Mouse (Mus musculus) MEL (cell line): ENCODE measurements around the gene Mapk10. TPM values are rescaled to one million over a fixed set of nuclear protein-coding genes. Genes with fewer than 3 reads are reported as not detected.

ENCODE experiments used
- DNase-seq: peaks from one replicate; pipeline ENCODE4 v3.0.0; 2011; ENCODE audit warnings: low read depth, low spot score
- H3K27ac ChIP-seq: 2 replicates; pipeline ENCODE4 v1.5.1; 2012; ENCODE audit warnings: low read depth, mild to moderate bottlenecking, control low read depth, low read length, moderate library complexity; ENCODE audit not compliant: control insufficient read depth
- H3K27me3 ChIP-seq, 2 experiments: fragments of 150-350 bp in 1 of 2; sonication (generic) in 1 of 2; 2 replicates each; pipeline ENCODE4 v1.6.1; 2012; ENCODE audit warnings: low read length in 2 of 2, mild to moderate bottlenecking in 2 of 2, improper control_type of control experiment in 1 of 2, moderate library complexity in 1 of 2; ENCODE audit not compliant: insufficient read depth in 2 of 2, control insufficient read depth in 1 of 2
- H3K36me3 ChIP-seq, 2 experiments: 2 replicates each; pipeline ENCODE4 v1.6.1; 2012 to 2014; ENCODE audit warnings: low read length in 2 of 2, improper control_type of control experiment in 1 of 2, inconsistent platforms in 1 of 2, mild to moderate bottlenecking in 1 of 2; ENCODE audit not compliant: insufficient read depth in 2 of 2, control insufficient read depth in 1 of 2
- H3K4me1 ChIP-seq, 2 experiments: fragments of 150-350 bp in 1 of 2; sonication (generic) in 1 of 2; 2 replicates each; pipeline ENCODE4 v1.6.1; 2012; ENCODE audit warnings: low read length in 2 of 2, improper control_type of control experiment in 1 of 2, mild to moderate bottlenecking in 1 of 2; ENCODE audit not compliant: insufficient read depth in 2 of 2, control insufficient read depth in 1 of 2
- H3K4me3 ChIP-seq, 2 experiments: fragments of 150-350 bp in 1 of 2; sonication (generic) in 1 of 2; 2 replicates each; pipeline ENCODE4 v1.5.1; 2012; ENCODE audit warnings: low read depth in 2 of 2, low read length in 2 of 2, mild to moderate bottlenecking in 2 of 2, moderate library complexity in 2 of 2, control low read depth in 1 of 2, improper control_type of control experiment in 1 of 2; ENCODE audit not compliant: control insufficient read depth in 1 of 2, insufficient read depth in 1 of 2
- H3K79me2 ChIP-seq: 2 replicates; pipeline ENCODE4 v1.6.1; 2012; ENCODE audit warnings: mild to moderate bottlenecking, low read length, moderate library complexity; ENCODE audit not compliant: control insufficient read depth, poor library complexity, insufficient read depth
- H3K9ac ChIP-seq: 2 replicates; pipeline ENCODE4 v1.6.1; 2012; ENCODE audit warnings: low read depth, mild to moderate bottlenecking, control low read depth, low read length, moderate library complexity; ENCODE audit not compliant: control insufficient read depth, poor library complexity, severe bottlenecking
- H3K9me3 ChIP-seq: fragments of 150-350 bp; sonication (generic); replicated peaks from 2 replicates; pipeline ENCODE4 v1.6.1; 2012; ENCODE audit warnings: mild to moderate bottlenecking, low read length, improper control_type of control experiment, moderate library complexity; ENCODE audit not compliant: insufficient read depth
- BHLHE40 ChIP-seq: IDR thresholded peaks from 2 replicates; pipeline ENCODE4 v1.6.1; 2012; ENCODE audit warnings: low read depth, mild to moderate bottlenecking, inconsistent platforms, low read length, improper control_type of control experiment, borderline replicate concordance
- CHD1 ChIP-seq: IDR thresholded peaks from 2 replicates; pipeline ENCODE4 v1.6.1; 2012; ENCODE audit warnings: low read depth, mild to moderate bottlenecking, inconsistent platforms, low read length, improper control_type of control experiment
- CHD2 ChIP-seq: IDR thresholded peaks from 2 replicates; pipeline ENCODE4 v1.6.1; 2011; ENCODE audit warnings: low read length, improper control_type of control experiment
- E2F4 ChIP-seq: IDR thresholded peaks from 2 replicates; pipeline ENCODE4 v1.6.1; 2011; ENCODE audit warnings: low read depth, low read length, improper control_type of control experiment, borderline replicate concordance
- GABPA ChIP-seq: IDR thresholded peaks from 2 replicates; pipeline ENCODE4 v1.6.1; 2012; ENCODE audit warnings: low read depth, mild to moderate bottlenecking, inconsistent platforms, low read length, improper control_type of control experiment, moderate library complexity
- HCFC1 ChIP-seq: IDR thresholded peaks from 2 replicates; pipeline ENCODE4 v1.6.1; 2012; ENCODE audit warnings: low read depth, mild to moderate bottlenecking, inconsistent platforms, low read length, improper control_type of control experiment, moderate library complexity
- KAT2A ChIP-seq: conservative IDR thresholded peaks from 2 replicates; pipeline ENCODE4 v1.6.1; 2012; ENCODE audit warnings: low read depth, low read length, improper control_type of control experiment, inconsistent platforms
- MAFK ChIP-seq: IDR thresholded peaks from 2 replicates; pipeline ENCODE4 v1.6.1; 2011; ENCODE audit warnings: low read depth, mild to moderate bottlenecking, low read length, improper control_type of control experiment, borderline replicate concordance
- MAZ ChIP-seq: IDR thresholded peaks from 2 replicates; pipeline ENCODE4 v1.6.1; 2012; ENCODE audit warnings: low read depth, mild to moderate bottlenecking, inconsistent platforms, low read length, improper control_type of control experiment
- MXI1 ChIP-seq: IDR thresholded peaks from 2 replicates; pipeline ENCODE4 v1.6.1; 2011; ENCODE audit warnings: mild to moderate bottlenecking, low read depth, low read length, improper control_type of control experiment
- MYB ChIP-seq: IDR thresholded peaks from 2 replicates; pipeline ENCODE4 v1.6.1; 2011; ENCODE audit warnings: mild to moderate bottlenecking, low read depth, low read length, improper control_type of control experiment
- MYC ChIP-seq: IDR thresholded peaks from 2 replicates; pipeline ENCODE4 v1.6.1; 2011; ENCODE audit warnings: low read depth, mild to moderate bottlenecking, low read length, improper control_type of control experiment, moderate library complexity
- NRF1 ChIP-seq: IDR thresholded peaks from 2 replicates; pipeline ENCODE4 v1.6.1; 2014; ENCODE audit warnings: low read depth, mild to moderate bottlenecking, inconsistent platforms, low read length, improper control_type of control experiment, moderate library complexity; ENCODE audit not compliant: poor library complexity, insufficient read depth, severe bottlenecking
- POLR2A ChIP-seq, 2 experiments: IDR thresholded peaks; 2 replicates each; pipeline ENCODE4 v1.6.1; 2011 to 2012; ENCODE audit warnings: low read length in 2 of 2, mild to moderate bottlenecking in 2 of 2, control low read depth in 1 of 2, improper control_type of control experiment in 1 of 2, low read depth in 1 of 2, moderate library complexity in 1 of 2; ENCODE audit not compliant: control insufficient read depth in 1 of 2, insufficient read depth in 1 of 2, poor library complexity in 1 of 2
- POLR2AphosphoS2 ChIP-seq: IDR thresholded peaks from 2 replicates; pipeline ENCODE4 v1.6.1; 2011; ENCODE audit warnings: low read length, improper control_type of control experiment
- POLR2AphosphoS5 ChIP-seq: IDR thresholded peaks from 2 replicates; pipeline ENCODE4 v1.6.1; 2012; ENCODE audit warnings: low read depth, borderline replicate concordance, mild to moderate bottlenecking, inconsistent platforms, low read length, moderate library complexity, mixed read lengths
- TAL1 ChIP-seq: IDR thresholded peaks from 2 replicates; pipeline ENCODE4 v1.6.1; 2012; ENCODE audit warnings: mild to moderate bottlenecking, inconsistent platforms, low read length, moderate library complexity, mixed read lengths
- TBP ChIP-seq: IDR thresholded peaks from 2 replicates; pipeline ENCODE4 v1.8.0; 2011; ENCODE audit warnings: low read depth, low read length, improper control_type of control experiment
- UBTF ChIP-seq: IDR thresholded peaks from 2 replicates; pipeline ENCODE4 v1.6.1; 2012; ENCODE audit warnings: low read depth, mild to moderate bottlenecking, inconsistent platforms, low read length, improper control_type of control experiment, moderate library complexity, borderline replicate concordance; ENCODE audit not compliant: insufficient read depth
- USF1 ChIP-seq: IDR thresholded peaks from 2 replicates; pipeline ENCODE4 v1.6.1; 2014; ENCODE audit warnings: low read depth, mild to moderate bottlenecking, inconsistent platforms, low read length, improper control_type of control experiment, moderate library complexity
- ZC3H11A ChIP-seq: IDR thresholded peaks from 2 replicates; pipeline ENCODE4 v1.6.1; 2012; ENCODE audit warnings: low read depth, mild to moderate bottlenecking, inconsistent platforms, low read length, improper control_type of control experiment
- ZMIZ1 ChIP-seq: IDR thresholded peaks from 2 replicates; pipeline ENCODE4 v1.6.1; 2012; ENCODE audit warnings: low read depth, mild to moderate bottlenecking, inconsistent platforms, low read length, improper control_type of control experiment, moderate library complexity
- ZNF384 ChIP-seq: IDR thresholded peaks from 2 replicates; pipeline ENCODE4 v1.6.1; 2012; ENCODE audit warnings: low read depth, mild to moderate bottlenecking, inconsistent platforms, low read length, improper control_type of control experiment
- polyA plus RNA-seq, 2 experiments: library from polyadenylated mRNA; stranded (reverse) in 1 of 2; unstranded in 1 of 2; fragments of >175 nt in 1 of 2; fragments of >200 nt in 1 of 2; gene quantifications; 2 replicates each; pipeline versions ENCODE4 v1.2.1 to v1.2.4; 2012; ENCODE audit warnings: low replicate concordance in 2 of 2, low read depth in 1 of 2; ENCODE audit not compliant: insufficient read length in 2 of 2, insufficient read depth in 1 of 2, missing spikeins in 1 of 2
- total RNA-seq: library from RNA; depleted of rRNA; stranded (reverse); fragments of 300-350 nt; gene quantifications from 2 replicates; pipeline ENCODE4 v1.2.3, GENCODE M21; 2012

Mapk10 gene
- total and polyA plus RNA-seq, 3 experiments, result not detected

DNA sequence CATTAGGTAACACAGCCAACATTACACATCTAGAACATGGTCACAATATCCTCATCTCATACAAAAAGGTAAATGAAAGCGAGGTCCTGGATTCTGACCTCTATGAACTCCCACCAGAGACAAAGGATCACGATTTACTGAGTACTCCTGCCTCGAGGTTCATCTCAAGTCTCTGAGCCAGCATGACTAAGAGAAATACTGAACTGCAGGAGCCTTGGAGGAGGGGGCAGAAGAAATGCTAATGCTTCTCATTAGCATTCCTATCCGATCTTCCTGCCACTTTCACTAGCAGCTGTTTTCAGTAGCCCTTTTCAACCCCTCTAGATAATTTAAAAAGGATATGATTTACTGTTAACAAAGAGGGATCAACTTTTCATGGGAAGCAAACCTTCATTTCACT lies 19.6 kb downstream of the Mapk10 start:
- H3K9ac ChIP-seq, result no peak overlapping the region
- no peaks in the 10 kb centered on the region for H3K9me3 ChIP-seq
- H3K4me3 ChIP-seq, result no peak overlapping the region
- no peak for DNase-seq
- H3K4me1 ChIP-seq, result no peaks in the 10 kb centered on the region
- H3K27ac ChIP-seq, result no peak overlapping the region
- H3K36me3 ChIP-seq, result no peaks in the 10 kb centered on the region
- TF ChIP-seq HCFC1 (no peak), USF1 (no peak), BHLHE40 (no peak), MYC (no peak), MAZ (no peak), KAT2A (no peak), ZMIZ1 (no peak), MXI1 (no peak), GABPA (no peak), TBP (no peak), MAFK (no peak), POLR2AphosphoS5 (no peak), NRF1 (no peak), ZNF384 (no peak), TAL1 (no peak), UBTF (no peak), CHD1 (no peak), POLR2A (IDR thresholded peaks at IDR 0.05; ENCODE audit: control insufficient read depth in 1 of 2, insufficient read depth in 1 of 2, low read depth in 1 of 2, low read length in 2 of 2, poor library complexity in 1 of 2) (no peak), CHD2 (no peak), E2F4 (no peak)
- no peaks in the 10 kb centered on the region for H3K27me3 ChIP-seq
- H3K79me2 ChIP-seq, result no peaks in the 10 kb centered on the region

GRCm38 (mm10) chr5:103184256-103184655 lies 26.9 kb downstream of the Mapk10 start:
- Histone ChIP-seq H3K27me3 (no peaks in the 10 kb centered on the region), H3K4me3 (no peak overlapping the region)
- TF ChIP-seq POLR2AphosphoS5 (no peak), UBTF (no peak), POLR2AphosphoS2 (no peak), MYB (no peak), ZC3H11A (no peak)
- TF ChIP-seq, all 39 proteins: peak for 0
- DNase-seq, result no peak
- Histone ChIP-seq H3K4me1 (no peaks in the 10 kb centered on the region), H3K9ac (no peak overlapping the region), H3K9me3 (no peaks in the 10 kb centered on the region), H3K27ac (no peak overlapping the region), H3K79me2 (no peaks in the 10 kb centered on the region), H3K36me3 (no peaks in the 10 kb centered on the region)
